Mouse (Mus musculus) yolk sac, embryonic 10.5 days (tissue): ENCODE data around the gene Prelp.
"Not testable (repeated sequence)": the region's sequence is repeated elsewhere in the genome, so short reads cannot be mapped to it uniquely, and the experiment has no call there.

Experiments
- DNase-seq: peaks from one replicate; pipeline ENCODE4 v3.0.0-alpha.2; 2017; ENCODE audit warnings: low spot score

The Prelp gene

DNA sequence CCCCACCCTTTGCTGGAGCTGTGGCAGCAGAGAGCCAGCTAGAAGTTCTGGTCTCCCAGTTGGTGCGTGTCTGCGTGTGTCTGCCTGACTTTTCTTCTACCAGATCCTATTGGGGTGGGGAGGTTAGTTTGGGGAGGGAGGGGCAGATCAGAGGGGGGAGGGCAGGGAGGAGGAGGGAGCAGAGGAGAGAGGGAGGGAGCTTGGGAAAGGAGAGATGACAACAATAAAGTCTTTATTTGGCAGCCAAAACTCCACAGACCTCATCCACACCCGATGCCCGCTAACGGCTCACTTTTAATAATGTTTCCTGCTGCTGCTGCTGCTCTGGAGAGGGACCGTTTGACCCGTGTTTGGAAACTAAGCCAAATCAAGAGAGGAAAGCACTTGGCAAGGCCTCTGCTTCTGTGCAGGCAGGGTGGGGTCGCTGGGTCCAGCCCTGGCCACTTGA is at the start of gene Prelp:
Gene Prelp, minus strand, starts transcription at position 111 of the 448 bp plus-strand sequence.
- no peak for DNase-seq

DNA sequence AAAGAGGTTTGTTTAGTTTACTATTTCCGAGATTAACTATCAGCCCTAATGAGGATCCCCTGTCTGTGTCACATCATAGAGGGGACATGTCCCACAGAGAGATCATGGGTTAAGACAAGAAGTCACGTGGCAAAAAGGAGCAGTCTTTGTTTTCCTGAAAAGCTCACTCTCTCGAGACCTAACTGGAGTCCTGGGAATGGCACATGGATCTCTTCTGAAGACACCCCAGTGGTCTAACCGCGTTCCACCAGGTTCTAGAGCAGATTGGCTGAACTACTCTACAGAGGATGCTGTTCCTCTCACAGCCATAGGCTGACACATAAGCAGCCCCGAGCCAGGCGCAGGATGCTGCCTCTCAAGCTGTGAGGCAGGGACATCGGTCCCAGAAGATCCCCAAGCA is 48.2 kb upstream of the Prelp start:
- no peak for DNase-seq

DNA sequence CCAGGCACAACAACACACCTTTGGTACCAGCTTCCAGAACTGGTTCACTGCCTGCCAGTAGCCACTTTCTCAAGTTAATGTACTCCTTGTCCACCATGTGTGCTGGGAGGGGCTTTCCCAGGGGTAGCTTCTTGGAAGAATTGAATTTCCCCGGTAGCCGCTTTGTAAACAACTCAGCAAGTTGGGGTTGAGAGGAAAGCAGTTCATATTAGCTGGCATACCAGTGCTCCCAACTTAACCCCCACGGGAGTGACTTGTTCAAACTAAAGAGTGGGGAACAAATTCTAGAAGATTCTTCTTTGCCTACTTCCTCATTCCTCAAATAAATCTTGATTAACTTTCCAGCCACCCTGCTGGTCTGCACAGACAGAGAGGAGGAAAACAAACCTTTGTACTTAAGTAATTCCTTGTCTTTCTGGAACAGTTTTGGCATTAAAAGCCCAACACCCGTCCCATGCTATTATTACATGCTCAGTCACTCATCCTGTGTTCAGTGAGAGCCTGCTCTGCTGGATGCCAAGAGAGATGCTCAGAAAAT is 47.6 kb upstream of the Prelp start:
- no peak for DNase-seq

DNA sequence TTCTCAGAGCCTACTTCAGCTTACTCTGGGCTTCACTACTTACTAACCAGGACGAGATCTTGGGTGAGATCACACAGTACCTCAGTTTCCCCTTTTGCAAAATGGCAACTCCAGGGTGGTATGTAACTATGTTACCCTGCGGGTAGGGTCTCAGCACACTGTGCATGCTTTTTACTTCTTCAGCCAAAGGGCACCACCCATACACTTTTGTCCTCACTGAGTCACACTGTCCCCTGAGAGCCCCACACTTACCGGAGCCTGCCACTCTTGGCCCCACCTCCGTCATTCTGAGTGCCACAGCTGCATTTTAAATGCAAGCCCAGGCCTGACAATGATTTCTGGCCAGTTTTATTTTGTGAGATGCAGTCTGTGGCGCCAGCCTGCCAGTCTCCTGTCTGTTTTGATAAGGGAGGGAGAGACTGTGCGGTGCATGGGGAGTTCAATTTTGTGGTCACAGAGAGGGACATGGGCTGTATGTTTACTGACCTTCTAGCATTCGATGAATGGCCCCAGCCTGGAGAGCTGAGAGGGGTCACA is 46.3 kb upstream of the Prelp start:
- DNase-seq: no peak

DNA sequence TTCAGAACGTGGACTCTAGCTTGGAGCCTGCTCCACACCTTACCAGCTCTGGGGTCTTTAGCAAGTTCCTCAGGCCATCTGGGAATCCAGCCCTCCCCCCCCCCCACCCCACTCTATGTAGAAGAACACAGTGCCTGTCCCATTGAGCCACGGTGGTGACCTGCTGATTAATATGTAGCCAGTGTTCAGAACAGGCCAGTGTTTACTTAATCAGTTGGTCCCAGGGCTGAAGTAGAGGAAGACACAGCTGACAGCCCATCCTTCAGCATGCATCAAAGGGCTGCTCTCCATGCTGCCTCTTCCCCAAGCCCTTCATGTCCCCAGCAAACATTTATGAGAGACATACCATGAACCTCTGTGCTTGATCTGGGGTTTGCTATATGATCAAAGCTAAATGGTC is 44.8 kb upstream of the Prelp start:
- peak; percentile 52 for DNase-seq

DNA sequence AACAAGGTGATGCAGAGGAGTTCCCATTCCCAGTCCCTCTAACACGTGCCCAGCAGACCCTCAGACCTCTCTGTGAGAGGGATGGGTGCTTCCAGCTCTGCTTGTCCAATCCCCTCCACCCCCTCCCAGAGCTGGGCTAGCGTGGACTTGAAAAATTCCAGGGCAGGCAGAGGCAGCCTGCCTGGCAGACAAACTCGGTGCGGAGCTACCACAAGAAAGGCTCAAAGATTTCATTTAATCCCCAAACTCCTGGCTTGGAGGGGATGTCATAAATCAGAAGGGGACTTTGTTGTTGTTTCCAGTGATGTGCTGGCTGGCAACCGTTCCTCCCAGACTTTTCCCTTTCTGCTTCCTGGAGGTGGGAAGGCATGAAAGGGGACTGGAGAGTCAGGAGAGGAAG is 44.1 kb upstream of the Prelp start:
- DNase-seq: peak; percentile 47

DNA sequence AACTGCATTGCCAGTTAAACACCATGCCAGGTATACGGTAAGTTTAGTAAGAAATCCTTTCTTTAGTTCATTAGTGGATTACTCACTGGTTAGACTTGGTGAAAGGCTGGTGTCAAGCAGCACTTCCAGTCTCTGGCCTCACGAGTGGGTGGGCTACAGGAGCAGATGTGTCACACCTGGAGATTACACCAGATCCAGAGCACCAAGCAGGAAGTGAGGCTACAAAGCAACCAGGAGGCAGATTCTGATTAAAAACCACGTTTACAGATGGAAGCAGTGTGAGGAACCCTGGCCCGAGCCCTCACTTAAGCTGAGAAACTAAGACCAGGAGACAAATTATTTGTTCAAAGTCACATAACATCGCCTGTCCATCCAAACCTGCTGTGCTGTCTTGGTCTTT is 43.5 kb upstream of the Prelp start:
- no peak for DNase-seq

DNA sequence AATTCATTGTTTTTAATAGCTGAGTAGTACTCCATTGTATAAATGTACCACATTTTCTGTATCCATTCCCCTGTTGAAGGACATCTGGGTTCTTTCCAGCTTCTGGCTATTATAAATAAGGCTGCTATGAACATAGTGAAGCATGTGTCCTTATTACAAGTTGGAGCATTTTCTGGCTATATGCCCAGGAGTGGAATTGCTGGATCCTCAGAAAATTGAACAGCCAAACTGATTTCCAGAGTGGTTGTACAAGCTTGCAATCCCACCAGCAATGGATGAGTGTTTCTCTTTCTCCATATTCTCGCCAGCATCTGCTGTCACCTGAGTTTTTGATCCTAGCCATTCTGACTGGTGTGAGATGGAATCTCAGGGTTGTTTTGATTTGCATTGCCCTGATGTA is 42.4 kb upstream of the Prelp start:
- not testable (repeated sequence) for DNase-seq

DNA sequence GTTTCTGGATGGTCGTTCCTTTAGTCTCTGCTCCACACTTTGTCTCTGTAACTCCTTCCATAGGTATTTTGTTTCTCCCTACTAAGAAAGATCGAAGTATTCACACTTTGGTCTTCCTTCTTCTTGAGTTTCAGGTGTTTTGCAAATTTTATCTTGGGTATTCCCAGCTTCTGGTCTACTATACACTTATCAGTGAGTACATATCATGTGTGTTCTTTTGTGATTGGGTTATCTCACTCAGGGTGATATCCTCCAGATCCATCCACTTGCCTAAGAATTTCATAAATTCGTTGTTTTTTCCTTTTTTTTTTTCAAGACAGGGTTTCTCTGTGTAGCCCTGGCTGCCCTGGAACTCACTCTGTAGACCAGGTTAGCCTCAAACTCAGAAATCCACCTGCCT is 41.9 kb upstream of the Prelp start:
- not testable (repeated sequence) for DNase-seq

DNA sequence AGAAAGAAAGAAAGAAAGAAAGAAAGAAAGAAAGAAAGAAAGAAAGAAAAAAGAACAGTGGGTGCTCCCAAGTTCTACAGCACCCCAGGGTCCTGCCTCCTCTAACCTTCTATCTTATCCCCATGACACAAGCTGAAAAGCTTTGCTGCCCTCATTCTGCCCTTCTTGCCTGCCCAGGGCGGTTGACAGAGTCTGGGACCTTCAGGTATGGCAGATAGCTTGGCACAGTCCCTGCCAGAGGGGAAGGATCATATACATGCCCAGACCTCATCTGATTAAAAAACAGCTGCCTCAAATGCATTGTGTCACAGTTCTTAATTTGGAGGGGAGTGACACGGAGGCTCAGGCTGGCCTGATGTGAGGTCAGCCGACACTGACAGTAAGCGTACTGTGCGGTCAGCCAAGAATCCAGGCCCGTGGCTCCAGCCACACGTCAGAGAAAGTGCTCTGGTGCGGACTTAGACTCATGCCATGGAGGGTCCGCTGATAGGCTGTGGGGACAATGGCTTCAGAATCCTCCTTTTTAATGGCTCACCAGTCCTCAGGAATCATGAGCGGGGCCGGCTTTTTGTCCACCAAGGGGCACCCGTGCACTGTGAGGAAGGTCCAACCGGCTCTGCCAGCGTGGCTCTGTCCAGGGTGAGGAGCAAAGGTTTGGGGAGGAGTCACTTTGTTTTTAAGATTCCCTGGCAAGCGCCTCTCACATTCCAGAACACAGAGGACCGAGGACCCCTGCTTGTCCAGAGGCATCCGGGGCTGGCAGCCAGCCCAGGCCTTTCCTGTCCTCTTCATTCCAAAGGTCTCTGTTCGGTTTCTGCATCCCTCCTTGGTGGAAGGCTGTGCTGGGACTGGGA is 40.3 kb upstream of the Prelp start:
- peak; percentile 74 for DNase-seq

DNA sequence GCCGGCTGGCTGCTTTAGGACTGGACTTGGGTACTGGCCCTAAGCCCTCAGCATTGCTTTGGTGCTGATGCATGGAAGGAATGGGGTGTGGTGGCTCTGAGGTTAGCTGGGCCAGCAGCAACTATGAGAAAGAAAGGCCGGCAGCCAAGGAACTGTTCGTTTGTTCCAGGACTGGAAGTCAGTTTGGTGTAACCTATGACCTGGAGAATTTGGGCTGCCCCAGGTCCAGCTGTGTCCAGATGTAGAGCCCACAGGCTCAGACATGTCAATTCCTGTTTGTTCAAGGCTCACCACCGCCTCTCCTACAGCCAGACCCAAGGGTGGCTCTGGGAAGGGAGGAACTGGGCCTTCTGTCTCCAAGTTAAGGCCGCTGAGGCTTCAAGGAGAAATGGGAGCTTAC is 38.3 kb upstream of the Prelp start:
- no peak for DNase-seq

DNA sequence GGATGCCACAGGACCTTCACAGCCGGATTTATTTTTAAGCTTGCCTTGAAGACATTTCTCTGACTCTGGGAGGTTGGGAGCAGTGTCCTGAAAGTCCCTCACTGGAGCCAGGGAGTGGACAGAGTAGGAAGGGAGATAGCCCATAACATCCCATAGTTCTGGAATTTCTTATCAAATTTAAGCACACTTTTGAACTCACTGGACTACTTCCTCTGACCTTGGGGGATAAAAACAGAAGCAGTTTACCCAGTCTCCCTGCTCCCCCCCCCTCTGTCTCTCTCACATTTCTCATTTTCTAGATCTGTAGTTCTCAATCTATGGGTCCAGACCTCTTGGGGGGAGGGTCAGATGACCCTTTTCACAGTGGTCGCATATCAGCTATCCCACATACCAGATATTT is 32.8 kb upstream of the Prelp start:
- no peak for DNase-seq

DNA sequence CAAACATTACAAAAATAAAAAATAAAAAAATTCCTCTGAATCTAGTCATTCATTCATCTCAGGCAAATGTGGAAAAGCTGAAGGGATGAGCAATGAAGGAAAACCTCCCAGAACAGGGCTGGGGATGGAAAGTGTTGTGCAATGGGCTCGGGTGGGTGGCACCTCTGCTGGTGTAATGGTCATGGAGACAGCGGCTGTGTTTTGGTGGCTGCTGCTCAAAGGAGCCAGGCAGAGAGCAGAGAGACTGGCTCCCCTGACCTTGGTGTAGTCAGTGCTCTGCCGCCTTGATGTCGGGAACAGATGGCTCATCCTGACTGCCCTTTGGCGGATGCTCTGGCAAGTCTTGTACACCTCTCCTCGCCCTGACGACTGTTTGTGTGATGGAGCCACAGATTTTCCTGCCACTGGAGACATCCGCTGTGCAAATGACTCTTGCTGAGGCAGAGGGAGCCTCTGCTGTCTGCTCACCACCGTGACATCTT is 32.1 kb upstream of the Prelp start:
- DNase-seq: no peak

DNA sequence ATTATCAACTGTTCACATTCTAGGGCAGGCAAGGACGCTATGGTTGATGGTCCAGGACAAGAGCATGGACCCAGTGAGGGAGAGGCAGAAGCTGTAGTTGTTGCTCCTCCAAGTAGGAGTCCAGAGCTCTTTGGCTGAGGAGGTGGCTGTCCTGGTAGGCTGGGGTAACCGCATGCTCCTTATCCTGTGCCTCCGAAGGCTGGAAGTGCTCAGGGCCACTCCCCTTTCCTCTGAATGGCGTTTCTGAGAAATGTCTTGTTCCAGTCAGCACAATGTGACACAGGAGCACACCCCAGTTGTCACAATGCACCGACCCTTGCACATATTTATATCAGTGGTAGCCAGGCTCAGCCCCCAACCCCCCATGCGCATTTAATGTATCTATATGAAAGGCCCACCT is 30.4 kb upstream of the Prelp start:
- DNase-seq: peak; percentile 44

DNA sequence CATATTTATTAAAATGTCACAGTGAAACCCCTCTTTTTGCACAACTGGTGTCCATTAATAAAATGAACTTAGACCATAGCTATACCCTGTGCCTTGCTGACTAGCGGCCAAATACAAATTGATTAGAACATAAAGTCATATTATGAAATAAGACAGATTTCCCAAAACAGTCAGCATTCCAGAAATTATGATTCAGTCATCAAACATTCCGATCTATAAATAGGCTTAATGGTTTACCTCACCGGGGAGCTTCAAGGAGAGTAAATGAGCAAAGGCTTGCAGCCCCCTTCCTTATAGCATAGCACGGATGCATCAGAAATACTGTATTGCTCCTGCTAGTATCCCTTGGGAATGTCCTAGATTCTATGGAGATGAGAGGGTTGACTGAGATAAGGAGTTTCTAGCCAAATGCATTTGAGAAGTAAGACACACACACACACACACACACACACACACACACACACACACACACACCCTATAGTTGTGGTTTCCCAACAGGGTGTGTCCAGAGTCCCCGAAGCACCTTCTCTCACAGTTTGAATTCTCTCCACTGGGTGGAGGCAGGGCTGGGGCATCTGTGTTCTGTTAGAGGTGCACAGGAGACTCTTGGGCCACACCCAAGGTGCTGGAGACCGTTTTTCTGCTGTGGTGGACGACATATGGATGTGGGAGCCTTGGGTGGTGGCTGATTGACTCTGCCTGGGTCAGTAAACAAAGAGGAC is 29.0 kb upstream of the Prelp start:
- no peak for DNase-seq

DNA sequence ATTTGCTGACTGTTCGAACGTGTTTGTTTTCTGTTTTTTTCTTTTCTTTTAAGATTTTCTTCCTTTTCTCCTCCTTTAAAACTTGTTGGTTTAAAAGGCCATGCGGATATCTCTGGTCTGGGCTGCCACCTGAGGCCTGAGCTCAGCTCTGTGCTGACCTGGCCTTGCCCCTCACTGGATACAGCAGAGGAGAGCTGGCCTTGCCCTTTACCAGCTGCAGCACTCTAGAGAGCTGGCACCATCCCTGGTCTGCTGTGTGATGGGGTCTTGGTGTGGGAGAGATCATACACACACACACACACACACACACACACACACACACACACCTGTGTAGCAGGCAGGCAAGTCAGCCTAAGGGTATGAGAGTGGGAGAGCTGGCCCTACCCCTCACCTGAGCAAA is 23.9 kb upstream of the Prelp start:
- DNase-seq: no peak

DNA sequence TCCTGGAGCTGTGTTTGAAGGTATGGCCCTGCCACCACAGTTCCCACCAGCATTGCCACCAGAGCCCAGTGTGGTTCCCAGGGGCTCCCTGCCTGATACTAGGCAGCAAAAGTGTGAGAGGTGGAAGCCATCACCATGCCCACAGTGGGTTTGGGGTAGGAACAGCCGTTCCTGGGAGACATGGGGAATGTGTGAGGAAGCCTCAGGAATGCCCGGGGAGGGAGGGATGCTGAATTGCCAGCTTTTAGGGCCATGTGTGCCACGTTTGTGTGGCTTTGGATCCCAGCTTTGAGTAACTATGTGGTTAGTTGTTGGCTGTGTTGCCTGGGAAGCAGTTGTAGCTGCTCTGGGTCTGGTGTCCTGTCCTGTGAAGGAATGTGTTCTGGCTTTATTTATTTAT is 20.7 kb upstream of the Prelp start:
- DNase-seq: no peak

DNA sequence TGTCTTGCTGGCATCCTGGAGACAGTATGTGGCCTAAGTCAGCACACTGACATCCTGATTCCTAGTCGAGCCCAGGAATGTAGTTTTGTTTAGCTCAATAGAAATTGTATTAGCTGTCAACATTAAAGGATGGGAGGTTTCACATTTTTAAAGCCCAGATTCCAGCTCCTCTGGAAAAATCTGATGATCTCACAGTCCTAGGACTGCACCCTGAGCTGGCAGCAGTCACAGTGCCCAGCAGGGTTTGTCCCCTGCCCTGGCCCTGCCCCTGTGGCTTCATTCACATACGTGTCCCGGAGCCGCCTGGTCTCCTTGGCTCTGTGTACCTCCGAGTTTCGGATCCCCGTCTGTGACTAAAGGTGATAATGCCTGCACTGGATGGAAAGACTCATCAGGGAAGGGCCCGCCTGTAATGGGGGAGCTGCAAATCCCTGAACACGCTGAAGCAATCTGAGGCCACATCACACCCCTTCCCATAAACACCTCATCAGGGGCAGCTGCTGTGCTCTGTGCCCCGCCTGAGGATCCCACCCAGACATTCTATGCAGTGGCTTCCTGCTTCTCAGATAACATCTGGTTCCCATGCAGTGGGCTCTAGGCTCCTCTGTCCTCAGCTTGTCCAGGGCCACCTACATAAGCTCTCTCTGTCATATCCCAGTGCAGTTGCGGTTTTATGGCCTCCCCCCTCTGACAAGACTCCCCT is 20.1 kb upstream of the Prelp start:
- no peak for DNase-seq

DNA sequence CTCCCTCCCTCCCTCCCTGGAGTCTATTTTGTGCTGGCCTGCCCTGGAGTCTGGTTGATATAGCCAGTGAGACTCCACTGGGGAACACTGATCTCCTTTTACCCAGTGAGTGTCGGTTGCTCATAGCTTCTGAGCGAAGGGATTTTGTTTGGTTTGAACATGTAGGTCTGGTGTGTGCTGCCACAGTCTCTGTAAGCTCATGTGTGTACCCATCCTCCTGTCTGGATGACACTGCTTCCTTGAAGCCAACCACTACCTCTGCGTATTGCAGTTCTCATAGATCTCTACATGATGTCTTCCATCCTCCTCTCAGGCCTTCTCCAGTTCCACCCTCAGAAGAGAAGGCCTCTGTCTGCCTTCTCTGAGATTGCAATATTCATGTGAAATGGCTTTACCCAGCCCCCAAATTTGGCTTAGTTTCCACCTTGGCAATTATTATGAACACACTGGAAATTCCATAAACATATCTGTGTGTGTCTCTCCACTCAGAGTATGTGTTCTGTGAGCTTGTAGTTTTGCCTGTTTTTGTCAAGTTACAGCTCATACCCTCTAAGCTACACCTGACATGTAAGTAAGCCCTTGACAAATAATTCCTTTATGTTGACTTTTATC is 19.4 kb upstream of the Prelp start:
- DNase-seq: no peak

DNA sequence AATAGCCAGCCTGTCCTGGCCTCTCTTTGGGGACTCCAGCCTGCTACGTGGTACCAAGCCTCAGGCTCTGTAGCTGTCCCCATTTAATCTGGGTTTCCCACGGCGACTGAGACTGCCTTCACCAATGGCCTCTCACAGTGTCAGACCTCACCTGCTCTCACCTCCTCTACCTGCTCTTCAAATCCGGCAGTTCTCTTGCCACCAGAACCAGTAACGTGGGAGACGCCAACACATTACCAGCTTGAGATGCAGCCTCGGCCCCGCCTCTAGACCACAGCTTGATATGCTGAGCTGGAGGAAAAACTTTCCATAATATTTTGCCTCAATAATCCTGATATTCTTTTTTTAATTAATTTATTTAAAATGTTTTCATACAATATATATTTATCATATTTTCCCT is 18.5 kb upstream of the Prelp start:
- no peak for DNase-seq

DNA sequence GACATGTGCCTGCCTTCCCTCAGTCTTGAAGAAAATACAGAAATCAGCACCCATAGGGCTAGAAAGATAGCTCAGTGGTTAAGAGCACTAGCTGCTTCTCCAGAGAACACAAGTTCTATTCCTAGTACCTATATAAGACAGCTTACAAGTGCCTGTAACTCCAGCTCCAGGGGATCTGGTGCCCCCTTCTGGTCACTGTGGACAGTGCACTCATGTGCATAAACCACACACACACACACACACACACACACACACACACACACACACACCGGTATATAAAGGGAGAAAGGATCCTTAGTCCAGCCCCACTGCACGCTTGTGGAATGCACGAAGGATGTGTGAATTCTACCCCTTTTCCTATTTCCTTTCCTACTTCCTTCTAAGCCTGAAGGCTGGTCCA is 15.0 kb upstream of the Prelp start:
- no peak for DNase-seq
